ENCODE assay signal across 10 mouse cellular contexts in the genomic region with DNA sequence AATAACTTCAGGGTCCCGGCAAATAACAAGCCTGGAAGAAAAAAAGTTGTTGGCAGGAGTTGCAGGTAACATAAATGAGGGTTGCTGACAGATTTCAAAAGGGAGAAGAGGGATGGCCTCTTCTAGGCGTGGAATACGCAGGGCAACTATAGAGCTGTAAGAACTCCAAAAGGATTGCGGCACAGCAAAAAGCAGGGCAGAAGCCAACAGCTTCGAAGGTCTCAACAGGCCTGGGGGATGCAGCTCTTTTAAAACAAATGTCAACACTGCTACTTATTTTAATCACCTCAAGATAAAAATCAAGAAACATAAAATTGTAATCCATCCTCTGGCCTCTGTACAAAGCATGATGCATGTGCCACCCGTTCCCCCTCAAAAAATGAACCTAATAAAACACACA. TPM values are rescaled to one million over a fixed set of nuclear protein-coding genes. Genes with fewer than 3 reads are reported as not detected.
DNase-seq lines count a peak whose midpoint lies in the region; ATAC-seq and TF ChIP-seq lines count a peak whose summit lies in the region.
"Not testable (repeated sequence)": the region's sequence is repeated elsewhere in the genome, so short reads cannot be mapped to it uniquely, and the experiment has no call there.
"Had no signal": no experiment of that assay in that cellular context is flagged by ENCODE, and none has a peak within 500 bp of the region (broad histone marks: within the 10 kb centered on the region; RNA-seq: fewer than 3 reads in every experiment).

No protein-coding gene starts in this region.

- not testable (repeated sequence) for H3K9me3 ChIP-seq in forebrain, embryonic 16.5 days (ENCODE audit: control insufficient read depth, low read length); hindbrain, embryonic 10.5 days; kidney, embryonic 15.5 days (replicated peaks); liver, embryonic 13.5 days (replicated peaks); midbrain, embryonic 15.5 days; stomach, postnatal 0 days (ENCODE audit: control insufficient read depth, low read length)

- H3K27me3 ChIP-seq in forebrain, embryonic 16.5 days (replicated peaks; ENCODE audit: control insufficient read depth, insufficient read depth, low read length); hindbrain, embryonic 10.5 days (ENCODE audit: insufficient read depth, poor library complexity, severe bottlenecking); kidney, embryonic 15.5 days; liver, embryonic 13.5 days; midbrain, embryonic 15.5 days (replicated peaks); stomach, postnatal 0 days (ENCODE audit: control insufficient read depth, insufficient read depth, low read length): not testable (repeated sequence)

- H3K27ac ChIP-seq in forebrain, embryonic 16.5 days (ENCODE audit: low read length); kidney, embryonic 15.5 days; liver, embryonic 13.5 days; stomach, postnatal 0 days (replicated peaks): not testable (repeated sequence)
- H3K27ac ChIP-seq in hindbrain, embryonic 10.5 days: peak overlapping the region; percentile 88; the same call in 1 of the 2 replicates
- peak overlapping the region; percentile 11; the same call in 1 of the 2 replicates for H3K27ac ChIP-seq in midbrain, embryonic 15.5 days

- peak overlapping the region; percentile 33 for H3K4me3 ChIP-seq in forebrain, embryonic 16.5 days (replicated peaks; ENCODE audit: low read length)
- peak overlapping the region; percentile 57; the same call in 1 of the 2 replicates for H3K4me3 ChIP-seq in hindbrain, embryonic 10.5 days
- H3K4me3 ChIP-seq in kidney, embryonic 15.5 days (replicated peaks): peak overlapping the region; percentile 54
- peak overlapping the region; percentile 70 for H3K4me3 ChIP-seq in liver, embryonic 13.5 days (replicated peaks)
- peak overlapping the region; percentile 61 for H3K4me3 ChIP-seq in midbrain, embryonic 15.5 days
- 0 out of 2 replicates have a peak overlapping the region, but pooled peaks have one; percentile 43 for H3K4me3 ChIP-seq in stomach, postnatal 0 days (ENCODE audit: low read depth, low read length)

- H3K4me1 ChIP-seq in forebrain, embryonic 16.5 days (replicated peaks; ENCODE audit: control insufficient read depth, insufficient read depth, low read length); kidney, embryonic 15.5 days; midbrain, embryonic 15.5 days; stomach, postnatal 0 days (replicated peaks; ENCODE audit: control insufficient read depth, insufficient read depth): not testable (repeated sequence)
- H3K4me1 ChIP-seq in hindbrain, embryonic 10.5 days (replicated peaks): peaks cover 10% of the 10 kb centered on the region; the same call in 1 of the 2 replicates
- H3K4me1 ChIP-seq in liver, embryonic 13.5 days (replicated peaks): peaks cover 13% of the 10 kb centered on the region

- not testable (repeated sequence) for ATAC-seq in forebrain, embryonic 16.5 days; kidney, embryonic 15.5 days (replicated peaks; ENCODE audit: low FRiP score); liver, embryonic 13.5 days (ENCODE audit: low read depth); midbrain, embryonic 15.5 days (replicated peaks); stomach, postnatal 0 days (ENCODE audit: low FRiP score, low TSS enrichment)

- DNase-seq in adrenal gland, adult 2 months: peak; percentile 28
- DNase-seq in cerebellum, postnatal 25 days: peak; percentile 9 to 29
- peak; percentile 3 for DNase-seq in hindbrain, embryonic 10.5 days (ENCODE audit: low spot score)
- not testable (repeated sequence) for DNase-seq in liver, embryonic 13.5 days; stomach, postnatal 0 days (ENCODE audit: low spot score)

- 66% methylated on average over 5 of the region's 6 CpGs for WGBS in forebrain, embryonic 16.5 days
- 91% methylated on average over 6 of the region's 6 CpGs for WGBS in hindbrain, embryonic 10.5 days
- 76% methylated on average over 6 of the region's 6 CpGs for WGBS in kidney, embryonic 15.5 days
- 71% methylated on average over 6 of the region's 6 CpGs for WGBS in liver, embryonic 13.5 days (ENCODE audit: insufficient replicate concordance)
- WGBS in midbrain, embryonic 15.5 days: 82% methylated on average over 6 of the region's 6 CpGs
- 69% methylated on average over 5 of the region's 6 CpGs for WGBS in stomach, postnatal 0 days

- H3K9ac ChIP-seq in forebrain, embryonic 16.5 days (replicated peaks; ENCODE audit: low read depth, low read length); midbrain, embryonic 15.5 days; stomach, postnatal 0 days (ENCODE audit: low read length): not testable (repeated sequence)
- H3K9ac ChIP-seq in kidney, embryonic 15.5 days: 0 out of 2 replicates have a peak overlapping the region, but pooled peaks have one; percentile 46
- H3K9ac ChIP-seq in liver, embryonic 13.5 days: peak overlapping the region; percentile 51

- H3K4me2 ChIP-seq in forebrain, embryonic 16.5 days (ENCODE audit: low read length): peak overlapping the region; percentile 68
- H3K4me2 ChIP-seq in kidney, embryonic 15.5 days: peak overlapping the region; percentile 74
- H3K4me2 ChIP-seq in liver, embryonic 13.5 days: peak overlapping the region; percentile 71
- H3K4me2 ChIP-seq in midbrain, embryonic 15.5 days: peak overlapping the region; percentile 55
- H3K4me2 ChIP-seq in stomach, postnatal 0 days (replicated peaks; ENCODE audit: low read depth): peak overlapping the region; percentile 52; the same call in 1 of the 2 replicates

- TF ChIP-seq EP300 in stomach, postnatal 0 days (optimal IDR thresholded peaks at IDR 0.05): not testable (repeated sequence)

- not testable (repeated sequence) for TF ChIP-seq CTCF in stomach, postnatal 0 days (IDR thresholded peaks at IDR 0.05; ENCODE audit: low read depth)

- H3K36me3 ChIP-seq in forebrain, embryonic 16.5 days (ENCODE audit: control insufficient read depth, insufficient read depth); hindbrain, embryonic 10.5 days; kidney, embryonic 15.5 days; liver, embryonic 13.5 days; midbrain, embryonic 15.5 days (replicated peaks); stomach, postnatal 0 days (ENCODE audit: control insufficient read depth, insufficient read depth, low read length): not testable (repeated sequence)

RNA-seq across cellular contexts. Expression of gene Mfsd8, which starts 1.2 kb away (rescaled TPM):
- total RNA-seq in adrenal gland, adult 2 months (2021): 10 to 100 TPM; 16.9 to 25.5 TPM
- 1.9 and 2.2 TPM in 2 replicates for polyA plus RNA-seq in adrenal gland, adult 2 months (2012; rRNA removed)
- 26.2 and 30.0 TPM in 2 replicates for polyA plus RNA-seq in forebrain, embryonic 16.5 days (2015; fragmentation: Nextera tagmentation; extraction: Ambion mirVana)
- polyA plus RNA-seq in hindbrain, embryonic 10.5 days (2016; fragmentation: Nextera tagmentation; extraction: Ambion mirVana): 7.2 TPM in 2 replicates
- 6.7 and 7.1 TPM in 2 replicates for polyA plus RNA-seq in kidney, embryonic 15.5 days (2015; fragmentation: Nextera tagmentation; extraction: Ambion mirVana)
- polyA plus RNA-seq in liver, embryonic 13.5 days (2015; fragmentation: Nextera tagmentation; extraction: Ambion mirVana): 3.9 and 5.0 TPM in 2 replicates
- polyA plus RNA-seq in midbrain, embryonic 15.5 days (2015; fragmentation: Nextera tagmentation; extraction: Ambion mirVana): 11.6 TPM in 2 replicates
- polyA plus RNA-seq in stomach, postnatal 0 days (2015; fragmentation: Nextera tagmentation; extraction: Ambion mirVana): 5.9 and 6.1 TPM in 2 replicates

RNA-seq across cellular contexts. Expression of gene Abhd18, which starts 1.2 kb away (rescaled TPM):
- total RNA-seq in adrenal gland, adult 2 months (2021): 1 to 10 TPM; 4.0 to 6.4 TPM
- polyA plus RNA-seq in adrenal gland, adult 2 months (2012; rRNA removed): 0.42 and 1.2 TPM in 2 replicates
- polyA plus RNA-seq in forebrain, embryonic 16.5 days (2015; fragmentation: Nextera tagmentation; extraction: Ambion mirVana): 11.4 and 14.7 TPM in 2 replicates
- polyA plus RNA-seq in hindbrain, embryonic 10.5 days (2016; fragmentation: Nextera tagmentation; extraction: Ambion mirVana): 6.2 and 6.9 TPM in 2 replicates
- polyA plus RNA-seq in kidney, embryonic 15.5 days (2015; fragmentation: Nextera tagmentation; extraction: Ambion mirVana): 8.7 and 10.2 TPM in 2 replicates
- 3.2 and 3.4 TPM in 2 replicates for polyA plus RNA-seq in liver, embryonic 13.5 days (2015; fragmentation: Nextera tagmentation; extraction: Ambion mirVana)
- polyA plus RNA-seq in midbrain, embryonic 15.5 days (2015; fragmentation: Nextera tagmentation; extraction: Ambion mirVana): 14.3 and 14.5 TPM in 2 replicates
- polyA plus RNA-seq in stomach, postnatal 0 days (2015; fragmentation: Nextera tagmentation; extraction: Ambion mirVana): 5.1 and 5.7 TPM in 2 replicates

RNA-seq across cellular contexts. Expression of gene Plk4, which starts 45.7 kb away (rescaled TPM):
- 1 to 10 TPM; 3.3 to 4.7 TPM for total RNA-seq in adrenal gland, adult 2 months (2021)
- 0.98 and 1.2 TPM in 2 replicates for polyA plus RNA-seq in adrenal gland, adult 2 months (2012; rRNA removed)
- polyA plus RNA-seq in forebrain, embryonic 16.5 days (2015; fragmentation: Nextera tagmentation; extraction: Ambion mirVana): 24.1 and 25.3 TPM in 2 replicates
- polyA plus RNA-seq in hindbrain, embryonic 10.5 days (2016; fragmentation: Nextera tagmentation; extraction: Ambion mirVana): 52.6 and 72.9 TPM in 2 replicates
- polyA plus RNA-seq in kidney, embryonic 15.5 days (2015; fragmentation: Nextera tagmentation; extraction: Ambion mirVana): 57.8 and 61.8 TPM in 2 replicates
- 45.9 and 46.1 TPM in 2 replicates for polyA plus RNA-seq in liver, embryonic 13.5 days (2015; fragmentation: Nextera tagmentation; extraction: Ambion mirVana)
- 14.0 and 14.7 TPM in 2 replicates for polyA plus RNA-seq in midbrain, embryonic 15.5 days (2015; fragmentation: Nextera tagmentation; extraction: Ambion mirVana)
- polyA plus RNA-seq in stomach, postnatal 0 days (2015; fragmentation: Nextera tagmentation; extraction: Ambion mirVana): 9.2 and 13.0 TPM in 2 replicates

RNA-seq across cellular contexts. Expression of gene 1700034I23Rik, which starts 56.8 kb away (rescaled TPM):
- not detected for total RNA-seq in adrenal gland, adult 2 months (2021)
- not detected in 2 replicates for polyA plus RNA-seq in adrenal gland, adult 2 months (2012; rRNA removed)
- polyA plus RNA-seq in forebrain, embryonic 16.5 days (2015; fragmentation: Nextera tagmentation; extraction: Ambion mirVana): 0.29 and 0.37 TPM in 2 replicates
- 0.10 and 0.17 TPM in 2 replicates for polyA plus RNA-seq in hindbrain, embryonic 10.5 days (2016; fragmentation: Nextera tagmentation; extraction: Ambion mirVana)
- 0.10 and 0.35 TPM in 2 replicates for polyA plus RNA-seq in kidney, embryonic 15.5 days (2015; fragmentation: Nextera tagmentation; extraction: Ambion mirVana)
- 0.05 TPM in 1 of 2 replicates, not detected in the other for polyA plus RNA-seq in liver, embryonic 13.5 days (2015; fragmentation: Nextera tagmentation; extraction: Ambion mirVana)
- 0.49 and 0.68 TPM in 2 replicates for polyA plus RNA-seq in midbrain, embryonic 15.5 days (2015; fragmentation: Nextera tagmentation; extraction: Ambion mirVana)
- 0.06 and 0.08 TPM in 2 replicates for polyA plus RNA-seq in stomach, postnatal 0 days (2015; fragmentation: Nextera tagmentation; extraction: Ambion mirVana)
- total RNA-seq: monocyte, adult 5-6 weeks had no signal
- polyA plus RNA-seq: large intestine, adult 2 months had no signal
